Mouse (Mus musculus): ENCODE measurements around the gene Gm20458.

The Gm20458 gene

GRCm38 (mm10) chr2:164499317-164499716 is 38.5 kb downstream of the Gm20458 start:
- no peak for DNase-seq (ENCODE audit: low spot score)

DNA sequence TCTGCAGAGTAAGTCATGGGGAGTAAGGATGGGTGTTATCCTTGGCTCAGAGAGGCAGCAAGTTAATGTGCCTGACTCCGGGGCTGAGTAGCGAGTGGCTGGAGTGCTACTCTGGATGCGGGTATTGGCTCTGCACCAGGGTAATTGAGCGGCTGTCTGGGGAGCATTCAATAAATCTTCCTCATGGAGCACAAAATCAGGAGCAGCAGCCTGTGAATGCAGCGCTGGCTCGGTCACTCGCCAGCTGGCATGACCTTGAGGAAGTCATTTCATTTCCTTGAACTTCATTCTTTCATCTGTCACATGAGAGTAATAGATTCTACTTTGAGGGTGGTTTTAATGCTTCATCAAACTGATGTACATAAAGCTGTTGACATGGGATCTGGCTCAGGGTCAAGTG is 39.7 kb downstream of the Gm20458 start:
- DNase-seq (ENCODE audit: low spot score), result no peak

DNA sequence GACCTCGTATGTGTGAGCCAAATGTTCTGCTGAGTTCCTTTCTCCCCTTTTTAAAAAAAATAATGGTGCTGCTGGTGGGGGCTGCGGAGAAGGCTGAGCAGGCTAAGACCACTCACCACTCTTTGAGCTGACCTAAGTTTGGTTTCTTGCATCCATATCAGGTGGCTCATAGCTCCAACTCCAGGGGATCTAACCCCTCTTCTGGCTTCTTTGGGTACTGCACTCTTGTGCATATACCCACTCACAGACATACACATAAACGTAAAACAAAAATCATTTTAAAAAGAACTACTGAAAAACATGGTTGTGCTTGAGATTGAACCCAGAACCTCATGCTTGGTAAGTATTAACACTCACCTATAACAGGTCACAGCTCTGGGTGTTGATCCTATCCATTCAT is 44.2 kb downstream of the Gm20458 start:
- no peak for DNase-seq (ENCODE audit: low spot score)

- no peak for DNase-seq (ENCODE audit: low spot score)
Measured at GRCm38 (mm10) chr2:164505619-164506347, 45.0 kb downstream of the Gm20458 start.

DNA sequence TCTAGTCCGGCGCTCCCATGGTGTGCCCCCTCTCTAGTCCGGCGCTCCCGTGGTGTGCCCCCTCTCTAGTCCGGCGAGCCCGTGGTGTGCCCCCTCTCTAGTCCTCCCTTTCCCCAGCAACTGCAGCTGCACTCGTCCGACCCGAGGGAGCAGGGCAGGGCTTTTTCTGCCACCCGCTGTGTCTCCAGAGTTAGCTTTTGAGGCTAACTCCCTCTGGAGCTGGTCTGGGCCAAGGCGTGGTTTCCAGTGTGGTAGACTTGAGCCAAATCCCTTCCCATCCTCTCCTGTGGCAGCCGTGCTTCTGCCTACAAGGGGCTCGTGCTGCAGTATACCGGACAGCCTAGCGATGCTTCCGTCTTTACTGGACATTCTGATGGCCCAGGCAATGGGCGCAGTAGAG is 47.0 kb downstream of the Gm20458 start:
- DNase-seq (ENCODE audit: low spot score), result no peak

DNA sequence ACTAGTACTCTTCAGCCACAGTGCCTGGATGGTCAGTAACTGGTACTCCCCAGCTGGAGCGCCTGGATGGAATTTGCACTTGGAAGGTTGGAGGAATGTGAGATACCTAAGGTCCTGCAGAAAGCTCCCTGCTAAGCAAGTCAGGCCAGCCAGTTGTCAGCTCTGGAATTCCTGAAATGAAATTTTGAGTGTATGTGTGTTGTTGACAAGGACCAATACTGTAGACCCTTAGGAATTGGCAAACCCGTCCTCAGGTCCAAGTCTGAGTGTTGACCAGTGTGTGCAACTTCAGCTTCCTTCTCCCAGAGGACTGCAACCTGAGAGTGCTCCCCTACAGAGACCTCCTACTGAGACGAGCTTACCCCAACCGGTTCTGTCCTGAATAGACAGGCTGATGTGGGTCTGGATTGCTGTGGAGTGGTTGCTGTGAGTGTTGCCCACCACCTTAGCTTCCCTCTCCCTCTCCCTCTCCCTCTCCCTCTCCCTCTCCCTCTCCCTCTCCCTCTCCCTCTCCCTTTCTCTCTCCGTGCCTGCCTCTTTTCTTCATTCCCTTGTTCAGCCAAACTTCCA is 49.9 kb downstream of the Gm20458 start:
- DNase-seq (ENCODE audit: low spot score), result no peak

- DNase-seq (ENCODE audit: low spot score), result no peak
Measured at GRCm38 (mm10) chr2:164512121-164512909, 51.5 kb downstream of the Gm20458 start.

DNA sequence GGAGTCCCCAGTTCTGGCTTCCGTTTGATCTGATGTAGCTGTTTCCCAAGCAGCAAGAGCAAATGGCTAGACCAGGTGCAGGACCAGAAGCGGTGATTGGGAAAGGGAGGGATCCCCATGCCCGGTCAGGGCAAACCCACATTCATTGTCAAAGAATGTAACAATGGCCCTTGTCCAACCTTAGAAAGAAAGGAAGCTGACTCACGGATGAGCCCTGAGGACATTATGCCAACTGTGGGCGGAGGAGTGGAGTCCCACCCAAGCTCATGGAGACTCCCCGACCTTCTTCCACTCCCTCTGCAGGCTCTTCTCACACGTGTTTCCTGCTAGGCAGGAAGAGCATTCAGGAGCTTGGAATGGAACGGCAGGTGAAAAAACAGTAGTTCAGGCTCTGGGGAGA is 52.6 kb downstream of the Gm20458 start:
- no peak for DNase-seq (ENCODE audit: low spot score)

DNA sequence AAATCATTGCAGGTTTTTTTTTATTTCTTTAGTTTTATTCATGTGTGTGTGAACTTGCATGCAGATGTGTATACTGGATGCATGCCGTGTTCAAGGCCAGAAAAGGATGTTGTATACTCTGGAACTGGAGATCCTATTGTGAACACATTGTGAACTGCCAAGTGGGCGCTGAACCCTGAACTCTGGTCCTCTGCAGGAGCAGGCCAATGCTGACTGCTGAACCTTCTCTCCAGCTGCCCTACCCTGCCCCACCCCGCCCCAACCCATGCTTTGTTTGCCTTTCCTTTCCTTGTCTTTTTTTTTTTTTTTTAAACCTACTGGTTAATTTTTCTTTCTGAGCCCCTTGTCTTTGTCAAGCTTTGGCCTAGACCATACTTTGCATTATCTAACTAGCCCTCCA is 54.1 kb downstream of the Gm20458 start:
- DNase-seq (ENCODE audit: low spot score), result no peak

DNA sequence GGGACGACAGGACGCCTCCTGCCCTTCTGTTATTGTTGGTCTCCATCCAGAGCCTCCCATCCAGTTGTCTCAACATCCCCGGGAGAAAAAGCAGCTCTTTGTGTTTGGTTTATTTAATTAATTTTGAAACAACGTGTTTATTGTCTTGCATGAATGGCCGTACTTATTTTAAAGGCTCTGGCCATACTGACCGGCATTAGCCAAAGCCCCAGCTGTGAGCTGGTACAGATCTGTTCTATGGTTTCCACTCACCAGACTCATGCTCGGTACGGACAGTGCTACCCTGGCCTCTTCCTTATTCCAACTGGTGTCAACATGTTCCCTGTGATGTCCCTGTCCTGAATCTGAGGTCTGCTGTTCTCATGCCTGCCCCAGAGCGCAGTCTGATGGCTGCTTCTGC is 55.1 kb downstream of the Gm20458 start:
- DNase-seq (ENCODE audit: low spot score), result peak; percentile 48

GRCm38 (mm10) chr2:164516592-164516991 is 55.8 kb downstream of the Gm20458 start:
- no peak for DNase-seq (ENCODE audit: low spot score)

DNA sequence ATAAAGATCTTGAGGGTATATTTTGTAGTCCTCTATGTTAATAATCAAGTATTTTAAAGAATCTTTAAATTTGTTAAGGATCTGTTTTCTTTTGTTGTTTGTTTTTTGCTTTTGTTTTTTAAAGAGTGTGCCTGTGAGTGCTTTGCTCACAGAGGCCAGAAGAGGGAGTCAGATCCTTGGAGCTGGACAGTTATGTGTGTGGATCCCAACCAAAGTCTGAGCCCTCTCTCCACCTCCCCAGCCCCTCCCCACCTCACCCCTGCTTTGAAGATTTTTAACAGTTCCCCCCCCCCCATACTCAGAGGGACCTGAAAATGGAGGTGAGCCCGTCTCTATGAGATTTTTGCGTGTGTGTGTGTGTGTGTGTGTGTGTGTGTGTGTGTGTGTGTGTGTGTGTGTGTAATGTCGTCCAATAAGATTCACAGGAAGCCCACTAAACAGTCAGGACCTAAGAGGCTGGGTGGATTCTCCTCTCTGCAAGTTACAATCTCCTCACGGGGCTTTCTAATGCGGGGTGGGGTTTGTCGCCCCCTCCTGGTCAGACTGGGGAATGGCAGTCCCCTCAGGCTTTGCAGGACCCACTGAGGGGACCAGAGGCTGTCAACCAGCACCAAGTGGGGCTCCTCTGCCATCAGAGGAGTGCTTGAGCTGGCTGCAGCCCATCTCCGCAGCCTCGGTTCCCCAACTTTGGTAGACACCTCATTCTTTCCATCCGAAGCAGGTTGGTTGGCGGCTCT is 56.9 kb downstream of the Gm20458 start:
- DNase-seq (ENCODE audit: low spot score), result peak; percentile 74

GRCm38 (mm10) chr2:164518266-164519170 is 57.8 kb downstream of the Gm20458 start:
- DNase-seq (ENCODE audit: low spot score), result no peak

GRCm38 (mm10) chr2:164519171-164519526 is 58.4 kb downstream of the Gm20458 start:
- no peak for DNase-seq (ENCODE audit: low spot score)

DNA sequence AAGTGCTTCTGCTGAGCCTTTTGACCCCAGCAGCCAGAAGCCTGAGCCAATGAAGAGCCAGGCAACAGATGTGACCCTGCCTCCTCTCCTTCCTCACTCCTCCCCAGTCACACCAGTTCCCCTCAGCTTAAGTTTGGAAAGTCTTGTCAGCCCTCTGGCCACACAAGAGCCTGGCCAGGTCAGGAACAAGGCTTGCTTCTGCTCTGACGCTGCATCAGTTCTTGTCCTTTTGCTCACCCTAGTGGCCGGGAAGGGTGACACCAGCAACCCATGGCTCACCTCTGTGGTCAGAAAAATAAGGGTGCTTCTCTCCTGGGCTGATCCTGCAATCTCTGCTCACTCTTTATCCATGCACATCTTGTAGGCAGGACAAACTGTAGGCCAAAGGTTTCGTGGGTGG is 60.0 kb downstream of the Gm20458 start:
- DNase-seq (ENCODE audit: low spot score), result peak; percentile 58

DNA sequence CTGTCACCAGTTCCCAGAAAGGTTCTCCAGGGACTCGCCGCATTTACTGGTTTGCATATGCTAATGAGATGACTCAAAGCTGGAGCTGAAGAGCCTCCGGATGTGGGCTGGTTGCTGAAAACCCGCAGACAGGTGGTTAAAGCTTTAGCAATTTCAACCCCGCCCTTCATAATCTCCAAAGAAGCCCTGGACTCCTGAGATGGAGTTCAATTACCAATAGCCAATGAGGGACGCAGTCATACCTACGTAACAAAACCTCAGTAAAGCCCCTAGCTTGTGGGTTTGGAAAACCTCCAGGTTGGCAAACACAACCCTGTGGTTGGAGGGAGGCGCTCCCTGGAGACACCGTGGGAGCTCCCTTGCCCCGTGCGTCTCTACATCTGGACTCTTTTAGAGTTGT is 61.1 kb downstream of the Gm20458 start:
- no peak for DNase-seq (ENCODE audit: low spot score)

GRCm38 (mm10) chr2:164522280-164522679 is 61.5 kb downstream of the Gm20458 start:
- DNase-seq (ENCODE audit: low spot score), result no peak

DNA sequence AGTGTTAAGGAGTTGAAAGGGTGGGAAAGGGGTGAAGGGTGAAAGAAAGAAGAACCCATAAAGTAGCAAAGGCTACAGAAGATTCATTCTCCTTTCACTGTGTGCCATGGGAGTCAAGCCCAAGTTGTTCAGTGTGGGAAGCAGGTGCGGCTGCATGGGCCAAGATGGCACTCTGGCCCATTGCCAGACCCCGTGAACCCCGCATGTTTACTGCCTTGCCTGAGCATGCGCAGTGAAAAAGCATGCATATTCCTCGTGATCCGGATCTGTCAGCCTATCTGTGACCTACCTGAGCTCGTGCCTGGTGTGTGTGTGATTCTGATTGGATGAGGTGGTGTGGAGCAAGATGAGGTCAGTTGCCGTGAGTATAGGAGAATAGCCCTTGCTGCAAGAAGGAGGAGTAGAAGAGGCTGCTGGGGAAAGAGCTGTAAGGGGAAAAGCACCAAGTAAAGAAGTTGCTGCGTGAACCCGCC is 62.6 kb downstream of the Gm20458 start:
- no peak for DNase-seq (ENCODE audit: low spot score)

GRCm38 (mm10) chr2:164528557-164528956 is 67.8 kb downstream of the Gm20458 start:
- DNase-seq (ENCODE audit: low spot score), result no peak

- DNase-seq (ENCODE audit: low spot score), result peak; percentile 76
Measured at GRCm38 (mm10) chr2:164531169-164531568, 70.4 kb downstream of the Gm20458 start.

DNA sequence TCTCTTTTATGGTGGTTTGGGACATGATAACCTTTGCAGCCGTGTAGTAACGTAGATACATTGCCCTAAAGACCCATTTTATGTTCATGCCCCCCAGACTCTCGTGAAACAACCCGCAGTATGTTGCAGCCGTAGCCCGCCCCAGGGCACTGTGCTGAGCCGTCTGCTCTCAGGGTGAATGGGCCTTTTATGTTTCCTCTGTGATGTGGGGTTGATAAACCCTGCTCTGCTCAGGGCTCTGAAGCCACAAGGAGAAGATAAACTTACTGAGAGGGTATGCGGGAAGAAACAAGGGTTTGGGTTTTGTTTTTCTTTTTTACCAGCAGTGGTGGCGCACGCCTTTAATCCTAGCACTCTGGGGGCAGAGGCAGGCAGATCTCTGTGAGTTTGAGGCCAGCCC is 73.5 kb downstream of the Gm20458 start:
- DNase-seq (ENCODE audit: low spot score), result no peak

Data from layer of hippocampus, adult 11-12 months (tissue).